Mouse (Mus musculus) thymus, adult 2 months (tissue): ENCODE data around the gene Foxj1.

Experiments used
- CTCF ChIP-seq: fragments of 200-500 bp; IDR thresholded peaks from 2 replicates; pipeline ENCODE4 v1.5.1; 2012; ENCODE audit warnings: mild to moderate bottlenecking, control low read depth, low read length, moderate library complexity, borderline replicate concordance; ENCODE audit not compliant: control insufficient read depth, poor library complexity, insufficient read depth; ENCODE audit errors: extremely low read depth
- POLR2A ChIP-seq: fragments of 200-500 bp; IDR thresholded peaks from 2 replicates; pipeline ENCODE4 v1.6.1; 2012; ENCODE audit warnings: mild to moderate bottlenecking, low read length, control low read depth, moderate library complexity; ENCODE audit not compliant: control insufficient read depth, poor library complexity, insufficient read depth; ENCODE audit errors: extremely low read depth

DNA sequence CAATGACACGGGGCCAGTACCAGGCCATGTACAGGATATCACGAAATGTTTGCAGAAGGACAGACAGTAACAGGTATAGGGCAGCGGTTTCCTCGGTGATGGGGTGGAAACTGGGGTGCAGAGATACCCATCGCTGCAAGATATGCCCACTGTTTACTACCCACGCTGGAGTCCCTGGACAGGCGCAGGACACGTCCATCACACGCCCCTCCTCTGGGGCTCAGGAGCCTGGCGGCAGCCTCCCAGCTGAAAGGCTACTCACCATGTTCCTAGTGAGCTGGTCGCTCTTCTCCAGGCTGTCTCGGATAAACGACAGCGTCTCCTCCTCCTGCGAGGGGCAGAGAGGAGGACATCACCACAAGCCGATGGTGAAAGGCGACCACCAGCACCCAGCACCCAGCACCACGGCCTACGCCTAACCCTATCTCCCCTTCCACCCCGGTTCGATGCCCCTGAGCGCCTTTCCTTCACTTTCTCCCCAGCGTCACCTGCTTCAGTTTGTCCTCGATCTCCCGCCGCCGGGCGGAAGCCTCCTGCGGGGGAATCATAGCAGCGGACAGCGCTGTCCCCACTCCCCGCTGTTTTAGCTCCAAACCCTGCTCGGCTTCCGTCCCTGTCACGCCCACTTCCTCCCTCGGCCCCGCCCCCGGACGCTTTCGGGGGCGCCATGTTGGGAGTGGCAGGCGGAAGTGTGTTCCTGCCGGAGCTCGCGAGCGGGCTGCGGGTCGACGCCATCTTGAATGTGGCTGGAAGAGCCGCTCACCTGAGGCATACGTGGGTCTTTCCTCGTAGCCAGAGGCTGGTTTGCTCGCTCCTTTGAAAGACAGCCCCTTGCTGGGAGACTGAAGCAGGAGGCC, 28.8 kb downstream of the Foxj1 start:
- TF ChIP-seq POLR2A (peak; percentile 62; the same call in 1 of the 2 replicates), CTCF (peak; percentile 35; the same call in 1 of the 2 replicates)
